Mouse (Mus musculus): ENCODE data around the gene Gltp. TPM values are rescaled to one million over a fixed set of nuclear protein-coding genes. Genes with fewer than 3 reads are reported as not detected.

Gene Gltp
- total and polyA plus RNA-seq, 3 experiments: 14.2 to 37.8 (median 17.0) TPM

GRCm38 (mm10) chr5:114731498-114731897 is 40.7 kb upstream of the Gltp start:
- WGBS: 70% methylated on average over 6 of the region's 6 CpGs
- no peak for DNase-seq
- Histone ChIP-seq H3K79me2 (replicated peaks; ENCODE audit: control insufficient read depth, insufficient read depth, low read length) (no peaks in the 10 kb centered on the region), H3K4me1 (ENCODE audit: control insufficient read depth, insufficient read depth, low read length) (no peaks in the 10 kb centered on the region), H3K4me3 (no peak overlapping the region), H3K27ac (no peak overlapping the region), H3K27me3 (ENCODE audit: control insufficient read depth, insufficient read depth, low read length) (no peaks in the 10 kb centered on the region), H3K9ac (ENCODE audit: low read depth, low read length) (no peak overlapping the region), H3K36me3 (ENCODE audit: control insufficient read depth, insufficient read depth, low read length) (no peaks in the 10 kb centered on the region)
- peak; percentile 27; the same call in 1 of the 2 replicates for TF ChIP-seq CTCF (IDR thresholded peaks at IDR 0.05)
- TF ChIP-seq EP300 (IDR thresholded peaks at IDR 0.05; ENCODE audit: insufficient read depth, low read depth, low read length): no peak
- intact Hi-C loops (cut with DNase I): no loop called here

DNA sequence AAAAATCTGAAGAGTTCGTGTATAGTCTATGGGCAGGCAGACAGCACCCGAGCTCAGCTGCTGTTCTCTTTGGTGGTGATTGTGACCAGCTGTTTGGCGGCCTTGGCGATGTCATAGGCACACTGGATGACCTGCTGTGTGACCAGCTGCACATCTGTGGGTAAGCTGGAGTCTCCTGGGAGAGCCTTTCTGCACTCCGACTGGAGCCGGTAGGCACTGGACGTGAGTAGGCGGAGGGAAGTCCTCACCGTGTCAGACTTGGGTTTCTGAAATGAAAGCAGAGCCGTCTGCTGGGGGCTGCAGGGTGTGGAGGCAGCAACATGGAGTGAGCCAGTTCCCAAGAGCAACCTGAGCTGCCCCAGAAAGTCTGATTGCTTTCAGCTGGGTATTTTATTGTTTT is 39.3 kb upstream of the Gltp start:
- Histone ChIP-seq H3K4me1 (ENCODE audit: control insufficient read depth, insufficient read depth, low read length) (no peaks in the 10 kb centered on the region), H3K27me3 (ENCODE audit: control insufficient read depth, insufficient read depth, low read length) (no peaks in the 10 kb centered on the region), H3K79me2 (replicated peaks; ENCODE audit: control insufficient read depth, insufficient read depth, low read length) (no peaks in the 10 kb centered on the region), H3K9ac (ENCODE audit: low read depth, low read length) (no peak overlapping the region), H3K27ac (no peak overlapping the region), H3K36me3 (ENCODE audit: control insufficient read depth, insufficient read depth, low read length) (no peaks in the 10 kb centered on the region), H3K4me3 (no peak overlapping the region)
- TF ChIP-seq CTCF (IDR thresholded peaks at IDR 0.05) (no peak), EP300 (IDR thresholded peaks at IDR 0.05; ENCODE audit: insufficient read depth, low read depth, low read length) (0 out of 2 replicates have a peak, but pooled peaks have one; percentile 17)
- intact Hi-C loops (cut with DNase I): no loop called here
- peak in 1 of 2 experiments; percentile 37 for DNase-seq
- 54% methylated on average over 10 of the region's 10 CpGs for WGBS

GRCm38 (mm10) chr5:114728160-114728559 is 37.4 kb upstream of the Gltp start:
- Histone ChIP-seq H3K36me3 (ENCODE audit: control insufficient read depth, insufficient read depth, low read length) (no peaks in the 10 kb centered on the region), H3K4me3 (no peak overlapping the region), H3K4me1 (ENCODE audit: control insufficient read depth, insufficient read depth, low read length) (no peaks in the 10 kb centered on the region), H3K27me3 (ENCODE audit: control insufficient read depth, insufficient read depth, low read length) (no peaks in the 10 kb centered on the region), H3K27ac (no peak overlapping the region), H3K79me2 (replicated peaks; ENCODE audit: control insufficient read depth, insufficient read depth, low read length) (no peaks in the 10 kb centered on the region), H3K9ac (ENCODE audit: low read depth, low read length) (no peak overlapping the region)
- 62% methylated on average over 10 of the region's 10 CpGs for WGBS
- intact Hi-C loops (cut with DNase I): no loop called here
- TF ChIP-seq CTCF (IDR thresholded peaks at IDR 0.05): no peak
- no peak for TF ChIP-seq POLR2A (IDR thresholded peaks at IDR 0.05; ENCODE audit: insufficient read depth, low read depth, low read length)
- TF ChIP-seq EP300 (IDR thresholded peaks at IDR 0.05; ENCODE audit: insufficient read depth, low read depth, low read length): no peak
- peak in 1 of 2 experiments; percentile 56 for DNase-seq

DNA sequence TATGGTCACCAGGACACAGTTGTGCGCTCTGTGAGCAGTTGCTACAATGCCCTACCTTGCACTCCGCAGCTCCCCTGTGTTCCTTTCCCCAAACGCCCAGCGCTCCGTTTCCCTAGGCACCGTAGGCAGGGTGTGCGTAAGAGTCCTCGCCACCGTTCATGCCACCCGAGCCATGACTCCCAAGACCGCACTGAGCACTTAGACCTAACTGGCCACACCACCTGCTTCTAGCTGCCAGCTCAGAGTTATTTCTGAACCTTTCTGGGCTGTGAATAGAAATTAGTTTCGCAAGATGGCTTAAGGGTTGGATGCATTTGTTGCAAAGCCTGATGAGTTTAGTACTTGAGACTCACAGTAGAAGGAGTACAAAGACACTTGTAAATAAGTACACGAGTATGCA is 32.1 kb upstream of the Gltp start:
- no peak overlapping the region; the same call in 1 of the 2 replicates for H3K27ac ChIP-seq
- WGBS: 61% methylated on average over 13 of the region's 13 CpGs
- peak in 1 of 2 experiments; percentile 41 for DNase-seq
- no peaks in the 10 kb centered on the region for H3K36me3 ChIP-seq (ENCODE audit: control insufficient read depth, insufficient read depth, low read length)
- H3K79me2 ChIP-seq (replicated peaks; ENCODE audit: control insufficient read depth, insufficient read depth, low read length): no peaks in the 10 kb centered on the region
- TF ChIP-seq EP300 (IDR thresholded peaks at IDR 0.05; ENCODE audit: insufficient read depth, low read depth, low read length) (no peak), POLR2A (IDR thresholded peaks at IDR 0.05; ENCODE audit: insufficient read depth, low read depth, low read length) (no peak), CTCF (IDR thresholded peaks at IDR 0.05) (no peak)
- no peak overlapping the region for H3K4me3 ChIP-seq
- intact Hi-C loops (cut with DNase I): no loop called here
- H3K4me1 ChIP-seq (ENCODE audit: control insufficient read depth, insufficient read depth, low read length): no peaks in the 10 kb centered on the region; the same call in 1 of the 2 replicates
- H3K27me3 ChIP-seq (ENCODE audit: control insufficient read depth, insufficient read depth, low read length): no peaks in the 10 kb centered on the region
- no peak overlapping the region for H3K9ac ChIP-seq (ENCODE audit: low read depth, low read length)

- TF ChIP-seq CTCF (IDR thresholded peaks at IDR 0.05) (no peak), POLR2A (IDR thresholded peaks at IDR 0.05; ENCODE audit: insufficient read depth, low read depth, low read length) (no peak), EP300 (IDR thresholded peaks at IDR 0.05; ENCODE audit: insufficient read depth, low read depth, low read length) (no peak)
These were observed 31.2 kb upstream of the Gltp start for GRCm38 (mm10) chr5:114721969-114722368.

DNA sequence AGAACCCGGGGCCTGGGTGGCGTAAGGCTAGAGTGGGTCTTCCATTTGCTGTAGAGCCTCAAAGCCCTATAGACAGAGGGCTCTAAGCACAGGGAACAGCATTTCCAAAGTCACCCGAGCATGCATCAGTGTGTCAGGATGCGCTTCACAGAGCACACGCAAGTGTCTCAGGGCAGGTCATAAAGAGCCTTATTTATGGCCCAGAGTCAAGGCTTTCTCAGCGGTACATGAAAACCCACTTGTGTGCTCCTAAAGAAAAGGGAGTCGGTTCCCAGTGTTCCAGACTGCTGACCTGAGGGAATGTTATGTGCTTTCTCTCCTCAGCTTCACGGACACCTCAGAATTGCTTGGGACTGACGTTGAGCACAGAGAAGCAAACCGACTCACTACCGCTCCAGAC is 30.0 kb upstream of the Gltp start:
- Histone ChIP-seq H3K36me3 (ENCODE audit: control insufficient read depth, insufficient read depth, low read length) (no peaks in the 10 kb centered on the region), H3K4me1 (ENCODE audit: control insufficient read depth, insufficient read depth, low read length) (no peaks in the 10 kb centered on the region; the same call in 1 of the 2 replicates), H3K79me2 (replicated peaks; ENCODE audit: control insufficient read depth, insufficient read depth, low read length) (no peaks in the 10 kb centered on the region), H3K27me3 (ENCODE audit: control insufficient read depth, insufficient read depth, low read length) (no peaks in the 10 kb centered on the region), H3K27ac (no peak overlapping the region), H3K4me3 (no peak overlapping the region), H3K9ac (ENCODE audit: low read depth, low read length) (no peak overlapping the region)
- intact Hi-C loops (cut with DNase I): no loop called here
- TF ChIP-seq CTCF (IDR thresholded peaks at IDR 0.05): no peak
- TF ChIP-seq POLR2A (IDR thresholded peaks at IDR 0.05; ENCODE audit: insufficient read depth, low read depth, low read length): no peak
- no peak for TF ChIP-seq EP300 (IDR thresholded peaks at IDR 0.05; ENCODE audit: insufficient read depth, low read depth, low read length)
- no peak for DNase-seq
- 95% methylated on average over 11 of the region's 11 CpGs for WGBS

More at GRCm38 (mm10) chr5:114721969-114722368, 31.2 kb upstream of the Gltp start:
- H3K36me3 ChIP-seq (ENCODE audit: control insufficient read depth, insufficient read depth, low read length): no peaks in the 10 kb centered on the region
- DNase-seq: no peak
- no peak overlapping the region for H3K4me3 ChIP-seq
- H3K9ac ChIP-seq (ENCODE audit: low read depth, low read length): no peak overlapping the region
- H3K27ac ChIP-seq: no peak overlapping the region
- intact Hi-C loops (cut with DNase I): no loop called here
- no peaks in the 10 kb centered on the region for H3K27me3 ChIP-seq (ENCODE audit: control insufficient read depth, insufficient read depth, low read length)
- H3K79me2 ChIP-seq (replicated peaks; ENCODE audit: control insufficient read depth, insufficient read depth, low read length): no peaks in the 10 kb centered on the region
- no peaks in the 10 kb centered on the region; the same call in 1 of the 2 replicates for H3K4me1 ChIP-seq (ENCODE audit: control insufficient read depth, insufficient read depth, low read length)
- 83% methylated on average over 10 of the region's 10 CpGs for WGBS

All from heart, adult 2 months (tissue).